Mouse (Mus musculus) 416B (cell line): Measurements from ENCODE around the gene Ptprg.
A peak's percentile ranks its signal among the peaks of the same experiment; 100 is the strongest.

ENCODE experiments used
- DNase-seq: peaks from one replicate; pipeline ENCODE4 v3.0.0; 2011; ENCODE audit warnings: low read depth

Gene Ptprg

DNA sequence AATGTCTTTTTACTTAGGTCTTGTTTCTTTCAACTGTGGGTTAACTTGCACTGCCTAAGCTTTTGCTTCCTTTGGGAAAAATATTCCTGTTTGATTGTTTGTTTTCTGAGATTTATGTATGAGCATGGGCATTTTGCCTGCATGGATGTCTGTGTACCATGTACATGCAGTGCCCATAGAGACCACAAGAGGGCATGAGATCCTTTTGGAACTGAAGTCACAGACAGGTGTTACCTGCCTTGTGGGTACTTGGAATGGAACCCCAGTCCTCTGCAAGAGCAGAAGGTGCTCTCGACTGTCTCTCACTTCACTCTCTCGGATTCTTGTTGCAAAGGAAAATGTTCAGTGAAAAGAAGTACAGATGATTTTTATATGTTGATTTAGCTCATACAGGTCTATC is 655.2 kb downstream of the Ptprg start:
- DNase-seq, result peak; percentile 31

DNA sequence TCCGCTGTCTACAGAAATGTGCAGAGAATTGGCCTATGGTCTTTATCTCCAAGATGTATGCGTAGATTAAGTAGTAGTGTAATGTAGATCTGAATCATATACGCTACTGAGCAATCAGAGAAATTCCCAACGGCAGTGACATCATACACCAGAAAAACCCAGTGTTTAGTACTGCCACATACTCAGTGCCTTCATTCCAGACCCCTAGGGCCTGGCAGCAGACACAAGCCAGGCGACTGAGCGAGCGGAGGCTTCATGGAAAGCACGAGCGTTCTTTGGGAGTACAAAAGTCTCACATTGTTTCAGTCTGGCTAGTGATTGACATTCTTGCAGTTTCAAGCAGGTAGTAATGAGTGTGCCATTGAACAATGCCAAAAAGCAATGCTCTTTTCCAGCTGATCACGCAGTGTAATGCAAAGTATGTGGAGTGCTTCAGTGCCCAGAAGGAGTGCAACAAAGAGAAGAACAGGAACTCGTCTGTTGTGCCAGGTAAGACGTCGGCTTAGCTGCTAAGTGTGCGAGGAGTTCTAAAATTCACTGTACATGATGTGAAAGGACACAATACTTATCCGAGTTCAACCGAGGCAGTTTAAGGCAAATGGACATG is 665.3 kb downstream of the Ptprg start:
- DNase-seq, result no peak

DNA sequence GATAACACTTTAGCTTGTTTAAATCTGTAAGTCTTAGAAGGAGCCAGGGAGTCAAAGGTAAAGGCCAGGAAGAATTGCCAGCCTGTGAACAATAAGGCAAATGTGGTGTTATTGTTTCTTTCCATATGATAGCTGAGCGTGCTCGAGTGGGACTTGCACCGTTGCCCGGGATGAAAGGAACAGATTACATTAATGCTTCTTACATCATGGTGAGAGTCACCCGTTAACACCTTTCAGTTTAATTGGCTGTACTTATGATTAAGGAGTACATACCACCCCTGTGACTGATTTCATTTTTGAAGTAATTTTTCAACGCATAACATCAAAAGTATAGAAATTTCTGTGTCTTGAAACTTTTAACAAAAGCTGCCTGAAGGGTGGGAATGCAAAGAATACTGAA is 666.5 kb downstream of the Ptprg start:
- DNase-seq, result no peak

DNA sequence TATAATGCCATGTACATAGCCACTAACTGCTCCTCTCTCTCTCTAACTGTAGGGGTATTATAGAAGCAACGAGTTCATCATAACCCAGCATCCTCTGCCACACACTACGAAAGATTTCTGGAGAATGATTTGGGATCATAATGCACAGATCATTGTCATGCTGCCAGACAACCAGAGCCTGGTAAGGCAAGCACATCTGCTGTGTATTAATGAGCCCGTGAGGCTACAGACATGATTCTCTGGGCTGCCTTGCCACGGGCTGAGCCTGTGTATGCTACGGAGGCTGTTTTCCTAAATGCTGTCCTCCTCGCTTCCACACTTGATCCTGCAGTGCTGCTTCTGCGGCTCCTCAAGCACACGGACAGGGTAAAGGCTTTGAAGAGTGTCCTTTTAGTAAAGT is 667.2 kb downstream of the Ptprg start:
- DNase-seq, result no peak

DNA sequence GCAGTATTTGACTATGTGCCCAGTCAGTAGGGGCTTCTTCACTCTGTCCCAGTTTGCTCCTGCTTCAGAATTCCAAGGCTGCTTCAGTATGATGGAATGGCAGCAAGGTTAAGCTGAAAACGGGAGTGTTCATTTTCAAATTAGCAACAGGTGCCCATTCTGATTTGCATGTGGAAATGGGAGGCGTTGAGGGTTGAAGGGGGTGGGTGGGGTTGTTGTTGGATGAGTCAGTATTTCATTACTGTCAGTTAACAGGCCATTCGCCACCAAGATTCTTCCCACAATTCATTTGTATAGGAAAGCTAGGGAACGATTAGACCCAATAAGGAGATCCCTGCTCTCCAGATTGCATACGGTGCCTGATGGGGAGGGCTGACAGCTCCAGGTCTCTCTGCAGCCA is 668.2 kb downstream of the Ptprg start:
- no peak for DNase-seq

DNA sequence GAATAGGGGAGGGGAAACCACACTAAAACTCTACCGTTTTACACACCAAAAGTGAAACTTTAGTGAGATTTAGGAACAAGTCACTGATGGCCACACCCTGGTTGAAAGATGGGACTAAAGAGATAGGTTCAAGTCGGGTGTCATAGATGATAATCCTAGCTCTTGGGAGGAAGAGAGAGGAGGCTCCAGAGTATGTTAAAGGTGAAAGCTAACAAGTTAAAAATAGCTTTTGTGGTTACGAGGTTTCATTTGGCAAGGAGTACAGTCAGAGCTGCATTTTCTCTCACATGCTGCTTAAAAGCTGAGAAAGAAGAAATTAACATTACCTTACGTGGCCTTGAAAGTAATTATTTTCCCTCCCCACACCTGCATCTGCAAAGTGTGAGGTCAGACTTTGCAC is 690.4 kb downstream of the Ptprg start:
- peak; percentile 3 for DNase-seq

DNA sequence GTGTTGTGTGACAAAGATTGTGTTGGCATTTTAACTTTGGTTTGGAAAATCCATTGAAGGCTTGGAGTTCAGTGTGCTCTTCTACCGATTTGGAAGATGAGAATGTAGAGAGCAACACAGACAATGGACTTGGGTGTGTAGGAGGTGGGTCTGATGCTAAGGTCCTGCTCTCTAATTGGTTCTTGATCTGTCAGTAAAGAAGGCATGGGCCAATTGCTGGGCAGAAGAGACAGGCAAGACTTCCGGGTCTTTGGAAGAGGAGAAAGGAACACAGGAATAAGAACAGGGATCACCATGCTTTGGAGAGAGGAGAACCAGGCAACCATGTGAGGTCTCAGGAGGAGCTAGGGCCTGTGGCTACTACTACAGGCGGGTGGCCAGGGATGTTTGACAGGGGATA is 722.7 kb downstream of the Ptprg start:
- DNase-seq, result no peak

DNA sequence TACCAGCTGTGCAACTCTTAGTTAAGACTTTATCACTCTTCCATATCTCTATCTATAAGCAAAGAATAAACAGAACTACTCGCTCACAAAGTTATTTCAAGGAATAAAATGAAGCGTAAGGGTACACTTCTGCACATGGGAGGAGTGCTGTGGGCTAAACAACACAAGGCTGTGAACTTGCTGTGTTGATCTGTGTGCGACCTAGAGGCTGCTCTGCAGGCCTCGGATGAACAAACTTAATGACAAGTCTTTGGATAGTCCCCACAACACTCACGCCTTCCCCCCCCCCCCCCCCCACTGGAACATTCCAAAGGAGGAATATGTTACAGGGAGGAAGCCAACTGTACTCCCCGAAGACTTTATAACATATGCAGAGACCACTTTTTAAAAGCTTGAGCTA is 730.3 kb downstream of the Ptprg start, which contains the start of gene Gm49355:
Gene Gm49355 (plus strand): TSS at position 336 of the 400 bp plus-strand sequence.
- DNase-seq, result no peak

DNA sequence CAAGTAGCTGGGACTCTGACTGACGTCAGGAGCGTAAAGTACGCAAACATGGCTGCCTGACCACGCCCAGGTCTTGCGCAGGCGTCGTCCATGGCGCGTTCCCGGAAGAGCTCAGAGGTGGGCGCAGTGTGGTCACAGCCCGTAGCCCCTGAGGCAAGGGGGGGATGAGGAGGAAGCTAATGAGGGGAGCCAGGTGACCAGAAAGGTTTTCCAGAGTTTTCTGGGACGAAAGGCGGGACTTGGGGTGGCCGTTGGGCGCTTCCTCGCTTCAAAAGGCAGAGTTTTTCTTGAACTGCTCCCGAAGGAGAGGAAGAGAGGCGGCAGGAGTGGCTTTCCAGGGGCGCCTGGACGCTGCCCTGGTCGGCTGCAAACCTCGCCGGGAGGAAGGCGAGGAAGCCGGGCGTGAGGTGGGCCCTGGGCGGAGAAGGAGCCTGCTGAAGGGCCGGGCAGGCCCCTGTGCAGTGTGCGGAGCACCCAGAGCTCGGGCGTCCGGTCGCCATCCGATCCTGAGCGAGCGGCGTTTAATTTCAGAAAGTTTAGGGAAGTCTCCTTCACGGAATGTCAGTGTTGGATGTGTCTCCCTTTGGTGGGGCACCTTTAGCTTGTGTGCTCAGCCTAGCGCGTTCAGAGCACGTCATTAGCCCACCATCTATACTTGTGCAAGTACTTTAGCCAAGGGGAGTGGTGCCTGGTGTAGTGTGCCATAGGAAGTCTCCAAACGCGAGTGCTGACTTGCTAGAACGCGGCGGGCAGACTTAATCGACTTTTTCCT is 731.0 kb downstream of the Ptprg start, which contains the start of gene 3830406C13Rik:
Gene 3830406C13Rik (plus strand): TSS at position 33 of the 772 bp plus-strand sequence.
- peak; percentile 90 for DNase-seq

DNA sequence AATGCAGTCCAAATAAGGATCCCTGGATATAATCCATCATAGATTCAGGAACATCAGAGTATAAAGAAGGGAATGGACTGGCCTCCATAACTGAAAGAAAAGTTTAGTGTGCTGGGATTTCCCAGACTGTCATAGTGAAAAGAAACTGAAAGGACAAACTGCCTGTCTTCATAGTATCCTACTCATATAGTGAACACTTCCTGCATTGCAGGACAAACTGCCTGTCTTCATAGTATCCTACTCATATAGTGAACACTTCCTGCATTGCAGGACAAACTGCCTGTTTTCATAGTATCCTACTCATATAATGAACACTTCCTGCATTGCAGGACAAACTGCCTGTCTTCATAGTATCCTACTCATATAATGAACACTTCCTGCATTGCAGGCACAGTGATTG is 736.4 kb downstream of the Ptprg start:
- peak; percentile 13 for DNase-seq
